15 mouse cellular contexts compared by ENCODE assay signal in genomic region chr3:9554916-9555315, GRCm38 (mm10).
"Had no signal": no experiment of that assay in that cellular context is flagged by ENCODE, and none has a peak within 500 bp of the region (broad histone marks: within the 10 kb centered on the region; RNA-seq: fewer than 3 reads in every experiment).

No protein-coding gene starts in this region.

- DNase-seq: gastrocnemius, postnatal 14 days; gastrocnemius, postnatal 36 days; heart, adult 18-20 months; heart, postnatal 10 days; heart, postnatal 4 days; kidney, adult 18-20 months; kidney, adult 8-10 months; kidney, postnatal 10 days; kidney, postnatal 4 days; liver; liver, embryonic 13.5 days had no signal

- ATAC-seq: hindbrain, embryonic 16.5 days; inflammation-experienced regulatory T-cells, adult 6 months; intestine, embryonic 15.5 days; intestine, postnatal 0 days had no signal
